Mouse (Mus musculus): ENCODE data around the gene Sept5. TPM values are rescaled to one million over a fixed set of nuclear protein-coding genes. Genes with fewer than 3 reads are reported as not detected.

The Sept5 gene
- 83.1 and 241 TPM in 2 replicates for polyA plus RNA-seq (2012; rRNA removed; ENCODE audit: low replicate concordance)

GRCm38 (mm10) chr16:18629390-18630231 is at the start of gene Sept5:
Gene Sept5, minus strand, starts transcription at chr16:18629954.

GRCm38 (mm10) chr16:18626376-18626878 is 3.3 kb downstream of the Sept5 start, which contains the start of gene Gm49601:
Gene Gm49601, minus strand, starts transcription at chr16:18626427.

GRCm38 (mm10) chr16:18622019-18622418 is 7.7 kb downstream of the Sept5 start, which contains the start of gene Gp1bb:
Gene Gp1bb, minus strand, starts transcription at chr16:18622403.

GRCm38 (mm10) chr16:18589804-18590790 is 39.7 kb downstream of the Sept5 start, which contains the start of gene Tbx1:
Gene Tbx1, minus strand, starts transcription at chr16:18590671.

Other genes with a start within 250 kb of the Sept5 start
- 16.3 and 21.9 TPM in 2 replicates for gene Txnrd2, start 203.6 kb downstream of the Sept5 start, polyA plus RNA-seq (2012; rRNA removed; ENCODE audit: low replicate concordance)
- gene Comt, start 203.1 kb downstream of the Sept5 start, polyA plus RNA-seq (2012; rRNA removed; ENCODE audit: low replicate concordance), result 166 and 239 TPM in 2 replicates
- 11.7 and 15.7 TPM in 2 replicates for gene Gnb1l, start 131.2 kb downstream of the Sept5 start, polyA plus RNA-seq (2012; rRNA removed; ENCODE audit: low replicate concordance)
- 4.1 and 6.5 TPM in 2 replicates for gene Rtl10, start 131.1 kb downstream of the Sept5 start, polyA plus RNA-seq (2012; rRNA removed; ENCODE audit: low replicate concordance)
- 6.8 and 14.9 TPM in 2 replicates for gene Tbx1, start 39.3 kb downstream of the Sept5 start, polyA plus RNA-seq (2012; rRNA removed; ENCODE audit: low replicate concordance)
- gene Gp1bb, start 7.6 kb downstream of the Sept5 start, polyA plus RNA-seq (2012; rRNA removed; ENCODE audit: low replicate concordance), result 32.7 and 480 TPM in 2 replicates
- 33.7 and 105 TPM in 2 replicates for gene Gm49601, start 3.5 kb downstream of the Sept5 start, polyA plus RNA-seq (2012; rRNA removed; ENCODE audit: low replicate concordance)
- gene Cldn5, start 146.9 kb upstream of the Sept5 start, polyA plus RNA-seq (2012; rRNA removed; ENCODE audit: low replicate concordance), result 9.6 and 21.2 TPM in 2 replicates
- gene Ufd1, start 181.8 kb upstream of the Sept5 start, polyA plus RNA-seq (2012; rRNA removed; ENCODE audit: low replicate concordance), result 9.3 and 14.3 TPM in 2 replicates
- 6.5 and 8.8 TPM in 2 replicates for gene Cdc45, start 182.0 kb upstream of the Sept5 start, polyA plus RNA-seq (2012; rRNA removed; ENCODE audit: low replicate concordance)
- gene 2510002D24Rik, start 206.6 kb upstream of the Sept5 start, polyA plus RNA-seq (2012; rRNA removed; ENCODE audit: low replicate concordance), result 36.7 and 77.8 TPM in 2 replicates
- gene Gm28539, start 206.6 kb upstream of the Sept5 start, polyA plus RNA-seq (2012; rRNA removed; ENCODE audit: low replicate concordance), result 0.61 TPM in 1 of 2 replicates, not detected in the other
- gene Mrpl40, start 246.9 kb upstream of the Sept5 start, polyA plus RNA-seq (2012; rRNA removed; ENCODE audit: low replicate concordance), result 6.0 and 6.1 TPM in 2 replicates
- 36.8 and 51.6 TPM in 2 replicates for gene Hira, start 247.1 kb upstream of the Sept5 start, polyA plus RNA-seq (2012; rRNA removed; ENCODE audit: low replicate concordance)

Measured in duodenum, adult 2 months (tissue).